23 mouse cellular contexts compared by ENCODE assay signal in genomic region chr17:68161107-68161506, GRCm38 (mm10).
A peak's percentile ranks its signal among the peaks of the same experiment; 100 is the strongest.
DNase-seq lines count a peak whose midpoint lies in the region; ATAC-seq and TF ChIP-seq lines count a peak whose summit lies in the region.
"Had no signal": no experiment of that assay in that cellular context is flagged by ENCODE, and none has a peak within 500 bp of the region (broad histone marks: within the 10 kb centered on the region; RNA-seq: fewer than 3 reads in every experiment).

No protein-coding gene starts in this region.

- 81% methylated on average over 2 of the region's 2 CpGs for WGBS in midbrain, embryonic 10.5 days

- DNase-seq in 3134 (ENCODE audit: extremely low read depth, insufficient read length, low spot score): peak; percentile 32
- DNase-seq in layer of hippocampus, postnatal 36 days: no peak
- no peak for DNase-seq in midbrain, embryonic 10.5 days (ENCODE audit: low spot score)
- DNase-seq in cerebellum, postnatal 25 days: no peak
- DNase-seq in gastrocnemius, postnatal 10 days: no peak
- DNase-seq: adrenal gland, adult 8-10 months; adrenal gland, postnatal 14 days; adrenal gland, postnatal 36 days; B cell, adult 2 months; cerebellum, adult 18-20 months; cerebellum, adult 8-10 months; cerebellum, postnatal 10 days; cerebellum, postnatal 36 days; forebrain, postnatal 0 days had no signal

- no peak overlapping the region for H3K4me3 ChIP-seq in C2C12 (ENCODE audit: insufficient read depth, poor library complexity, severe bottlenecking)
- H3K4me3 ChIP-seq in midbrain, embryonic 10.5 days: no peak overlapping the region
- H3K4me3 ChIP-seq: embryonic facial prominence, embryonic 10.5 days; embryonic facial prominence, embryonic 12.5 days; forebrain, embryonic 13.5 days; forebrain, embryonic 15.5 days had no signal

- no peaks in the 10 kb centered on the region for H3K79me3 ChIP-seq in C2C12 (ENCODE audit: low read depth)

- peaks cover 12% of the 10 kb centered on the region for H3K4me1 ChIP-seq in midbrain, embryonic 10.5 days

- no peak overlapping the region for H3ac ChIP-seq in C2C12 (ENCODE audit: control insufficient read depth, insufficient read length, low read depth)

- H3K27ac ChIP-seq in midbrain, embryonic 10.5 days (replicated peaks): no peak overlapping the region
- H3K27ac ChIP-seq: embryonic facial prominence, embryonic 10.5 days; embryonic facial prominence, embryonic 12.5 days; forebrain, embryonic 13.5 days; forebrain, embryonic 15.5 days had no signal

- H3K36me3 ChIP-seq in C2C12 (ENCODE audit: control insufficient read depth, insufficient read depth): no peaks in the 10 kb centered on the region
- H3K36me3 ChIP-seq in midbrain, embryonic 10.5 days: no peaks in the 10 kb centered on the region
- H3K36me3 ChIP-seq: embryonic facial prominence, embryonic 10.5 days; embryonic facial prominence, embryonic 12.5 days; forebrain, embryonic 15.5 days had no signal

- H3K9me3 ChIP-seq in midbrain, embryonic 10.5 days (replicated peaks): no peaks in the 10 kb centered on the region
- H3K9me3 ChIP-seq: embryonic facial prominence, embryonic 10.5 days; forebrain, embryonic 13.5 days; forebrain, embryonic 15.5 days had no signal

- TF ChIP-seq CTCF in C2C12 (IDR thresholded peaks at IDR 0.05; ENCODE audit: control insufficient read depth, insufficient read depth, insufficient read length): no peak

- H3K79me2 ChIP-seq in C2C12 (ENCODE audit: control insufficient read depth, insufficient read depth): no peaks in the 10 kb centered on the region

- ATAC-seq in common myeloid progenitor, adult 5-6 weeks (replicated peaks; ENCODE audit: low read depth, poor library complexity, severe bottlenecking): peak; percentile 56
- ATAC-seq in megakaryocyte progenitor cell, adult 5-6 weeks (replicated peaks; ENCODE audit: poor library complexity): peak; percentile 56
- ATAC-seq: activated CD4-positive, CD25-positive, alpha-beta regulatory T cell, adult 4 months; forebrain, embryonic 13.5 days; forebrain, embryonic 15.5 days; forebrain, postnatal 0 days; Patski had no signal

- no peaks in the 10 kb centered on the region for H3K27me3 ChIP-seq in C2C12 (ENCODE audit: control insufficient read depth, insufficient read depth, insufficient read length)
- no peaks in the 10 kb centered on the region; the same call in 1 of the 2 replicates for H3K27me3 ChIP-seq in midbrain, embryonic 10.5 days (ENCODE audit: low read depth, poor library complexity, severe bottlenecking)
- H3K27me3 ChIP-seq: embryonic facial prominence, embryonic 12.5 days; forebrain, embryonic 13.5 days; forebrain, embryonic 15.5 days; Patski had no signal

TF ChIP-seq in C2C12, 6 proteins besides CTCF, POLR2A, EP300 and RAD21:
- TF ChIP-seq FOSL1 (IDR thresholded peaks at IDR 0.05; ENCODE audit: insufficient read depth, low read length, poor library complexity, severe bottlenecking) (no peak), MYOG (IDR thresholded peaks at IDR 0.05; ENCODE audit: control insufficient read depth, extremely low read depth, insufficient read length) (no peak), USF1 (IDR thresholded peaks at IDR 0.05; ENCODE audit: low read depth) (peak; percentile 50), CEBPB (IDR thresholded peaks at IDR 0.05; ENCODE audit: low read depth) (no peak), MYOD1 (IDR thresholded peaks at IDR 0.05; ENCODE audit: control insufficient read depth, insufficient read length, low read depth) (no peak), MAX (IDR thresholded peaks at IDR 0.05) (no peak)
